Mouse (Mus musculus): ENCODE results near the gene Gm10320.

Gm10320 gene

GRCm38 (mm10) chr13:98532699-98533375 is 41.0 kb upstream of the Gm10320 start:
- peaks cover 48% of the 10 kb centered on the region for H3K4me1 ChIP-seq (replicated peaks; ENCODE audit: low read depth, low read length)
- H3K9me3 ChIP-seq (ENCODE audit: low read length): peaks cover 8% of the 10 kb centered on the region
- TF ChIP-seq NANOG (IDR thresholded peaks at IDR 0.05; ENCODE audit: borderline replicate concordance, low read length): no peak
- TF ChIP-seq POU5F1 (IDR thresholded peaks at IDR 0.05; ENCODE audit: borderline replicate concordance, low read length): no peak
- TF ChIP-seq CTCF (conservative IDR thresholded peaks at IDR 0.05; ENCODE audit: low read length): no peak
- H3K36me3 ChIP-seq (ENCODE audit: insufficient read depth, low read length): no peaks in the 10 kb centered on the region
- H3K4me3 ChIP-seq (replicated peaks; ENCODE audit: low read length): no peak overlapping the region
- H3K27me3 ChIP-seq (ENCODE audit: insufficient read depth, low read length): peaks cover 7% of the 10 kb centered on the region; the same call in 1 of the 2 replicates

DNA sequence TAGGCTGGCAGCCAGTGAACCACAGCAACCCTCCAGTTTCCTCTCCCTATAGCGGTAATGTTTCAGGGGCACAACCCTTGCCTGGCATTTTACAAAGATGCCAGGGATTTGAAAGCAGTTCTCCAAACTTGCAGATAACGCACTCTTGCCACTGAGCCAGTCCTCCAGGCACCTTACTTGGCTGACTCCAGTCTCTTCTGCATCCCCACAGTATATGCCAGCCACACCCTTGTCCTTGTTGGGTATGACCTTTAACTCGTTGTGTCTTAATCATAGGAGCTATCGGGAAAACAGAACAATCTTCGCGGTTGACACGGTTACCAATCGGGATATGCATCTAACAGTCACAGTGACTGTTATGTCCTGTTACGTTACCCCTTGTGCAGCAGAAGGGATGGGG is 40.2 kb upstream of the Gm10320 start:
- Histone ChIP-seq H3K4me1 (replicated peaks; ENCODE audit: low read depth, low read length) (peaks cover 48% of the 10 kb centered on the region), H3K9me3 (ENCODE audit: low read length) (peaks cover 8% of the 10 kb centered on the region), H3K27me3 (ENCODE audit: insufficient read depth, low read length) (peaks cover 7% of the 10 kb centered on the region; the same call in 1 of the 2 replicates), H3K4me3 (replicated peaks; ENCODE audit: low read length) (no peak overlapping the region), H3K36me3 (ENCODE audit: insufficient read depth, low read length) (no peaks in the 10 kb centered on the region)
- TF ChIP-seq NANOG (IDR thresholded peaks at IDR 0.05; ENCODE audit: borderline replicate concordance, low read length) (no peak), CTCF (conservative IDR thresholded peaks at IDR 0.05; ENCODE audit: low read length) (no peak), POU5F1 (IDR thresholded peaks at IDR 0.05; ENCODE audit: borderline replicate concordance, low read length) (no peak)

DNA sequence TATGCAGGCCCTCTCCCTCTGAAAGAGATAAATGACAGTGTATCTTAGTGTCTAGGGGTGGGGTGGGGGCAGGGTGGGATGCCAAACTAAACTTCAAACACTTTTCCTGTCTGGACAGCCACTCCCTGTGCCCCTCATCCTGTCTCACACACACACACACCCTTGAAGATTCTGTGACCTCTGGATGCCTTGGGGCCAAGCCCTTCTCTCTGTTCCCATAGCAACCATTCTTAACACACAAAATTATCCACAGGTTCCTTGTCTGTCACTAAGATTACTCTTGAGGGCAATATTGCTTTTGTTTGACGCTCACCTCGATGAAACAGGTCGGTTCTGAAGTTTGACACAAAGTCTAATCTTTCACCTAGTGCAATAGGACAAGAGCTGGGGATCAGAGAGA is 39.5 kb upstream of the Gm10320 start:
- H3K9me3 ChIP-seq (ENCODE audit: low read length): peaks cover 13% of the 10 kb centered on the region
- no peak for TF ChIP-seq NANOG (IDR thresholded peaks at IDR 0.05; ENCODE audit: borderline replicate concordance, low read length)
- TF ChIP-seq CTCF (conservative IDR thresholded peaks at IDR 0.05; ENCODE audit: low read length): no peak
- TF ChIP-seq POU5F1 (IDR thresholded peaks at IDR 0.05; ENCODE audit: borderline replicate concordance, low read length): no peak
- H3K27me3 ChIP-seq (ENCODE audit: insufficient read depth, low read length): peaks cover 7% of the 10 kb centered on the region; the same call in 1 of the 2 replicates
- no peaks in the 10 kb centered on the region for H3K36me3 ChIP-seq (ENCODE audit: insufficient read depth, low read length)
- no peak overlapping the region for H3K4me3 ChIP-seq (replicated peaks; ENCODE audit: low read length)
- peaks cover 48% of the 10 kb centered on the region for H3K4me1 ChIP-seq (replicated peaks; ENCODE audit: low read depth, low read length)

GRCm38 (mm10) chr13:98523719-98524316 is 32.0 kb upstream of the Gm10320 start:
- H3K27me3 ChIP-seq (ENCODE audit: insufficient read depth, low read length): peaks cover 7% of the 10 kb centered on the region; the same call in 1 of the 2 replicates
- no peak overlapping the region for H3K4me3 ChIP-seq (replicated peaks; ENCODE audit: low read length)
- no peaks in the 10 kb centered on the region for H3K36me3 ChIP-seq (ENCODE audit: insufficient read depth, low read length)
- no peak for TF ChIP-seq POU5F1 (IDR thresholded peaks at IDR 0.05; ENCODE audit: borderline replicate concordance, low read length)
- TF ChIP-seq NANOG (IDR thresholded peaks at IDR 0.05; ENCODE audit: borderline replicate concordance, low read length): no peak
- no peak for TF ChIP-seq CTCF (conservative IDR thresholded peaks at IDR 0.05; ENCODE audit: low read length)
- H3K9me3 ChIP-seq (ENCODE audit: low read length): peaks cover 50% of the 10 kb centered on the region
- H3K4me1 ChIP-seq (replicated peaks; ENCODE audit: low read depth, low read length): peaks cover 4% of the 10 kb centered on the region; the same call in 1 of the 2 replicates

DNA sequence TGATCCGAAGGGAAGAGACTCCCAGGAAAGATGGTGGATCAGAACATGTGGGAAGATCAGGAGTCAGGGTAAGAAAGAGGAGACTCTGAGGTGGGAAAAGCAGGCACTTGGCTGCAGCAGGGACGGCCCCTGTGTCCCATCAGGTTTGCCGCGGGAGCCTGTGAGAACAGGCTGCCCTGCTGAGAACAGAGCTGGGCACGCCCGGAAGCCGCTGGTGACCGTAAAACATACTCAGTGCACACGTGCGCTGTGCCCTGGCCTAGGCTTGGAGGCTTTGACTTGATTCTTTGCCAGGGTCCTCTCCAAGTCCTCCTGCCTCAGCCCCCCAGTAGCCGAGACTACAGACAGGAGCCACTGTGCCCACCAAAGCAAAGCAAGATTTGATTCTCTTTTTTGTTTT is 26.5 kb upstream of the Gm10320 start:
- H3K36me3 ChIP-seq (ENCODE audit: insufficient read depth, low read length): no peaks in the 10 kb centered on the region
- peaks cover 20% of the 10 kb centered on the region for H3K9me3 ChIP-seq (ENCODE audit: low read length)
- no peak for TF ChIP-seq CTCF (conservative IDR thresholded peaks at IDR 0.05; ENCODE audit: low read length)
- no peak for TF ChIP-seq POU5F1 (IDR thresholded peaks at IDR 0.05; ENCODE audit: borderline replicate concordance, low read length)
- TF ChIP-seq NANOG (IDR thresholded peaks at IDR 0.05; ENCODE audit: borderline replicate concordance, low read length): no peak
- H3K4me3 ChIP-seq (replicated peaks; ENCODE audit: low read length): no peak overlapping the region
- H3K27me3 ChIP-seq (ENCODE audit: insufficient read depth, low read length): peaks cover 16% of the 10 kb centered on the region
- H3K4me1 ChIP-seq (replicated peaks; ENCODE audit: low read depth, low read length): peaks cover 14% of the 10 kb centered on the region; the same call in 1 of the 2 replicates

GRCm38 (mm10) chr13:98517666-98518065 is 25.9 kb upstream of the Gm10320 start:
- Histone ChIP-seq H3K36me3 (ENCODE audit: insufficient read depth, low read length) (no peaks in the 10 kb centered on the region), H3K4me1 (replicated peaks; ENCODE audit: low read depth, low read length) (peaks cover 14% of the 10 kb centered on the region; the same call in 1 of the 2 replicates), H3K9me3 (ENCODE audit: low read length) (peaks cover 14% of the 10 kb centered on the region), H3K27me3 (ENCODE audit: insufficient read depth, low read length) (peaks cover 16% of the 10 kb centered on the region), H3K4me3 (replicated peaks; ENCODE audit: low read length) (no peak overlapping the region)
- TF ChIP-seq NANOG (IDR thresholded peaks at IDR 0.05; ENCODE audit: borderline replicate concordance, low read length): no peak
- no peak for TF ChIP-seq POU5F1 (IDR thresholded peaks at IDR 0.05; ENCODE audit: borderline replicate concordance, low read length)
- no peak for TF ChIP-seq CTCF (conservative IDR thresholded peaks at IDR 0.05; ENCODE audit: low read length)

DNA sequence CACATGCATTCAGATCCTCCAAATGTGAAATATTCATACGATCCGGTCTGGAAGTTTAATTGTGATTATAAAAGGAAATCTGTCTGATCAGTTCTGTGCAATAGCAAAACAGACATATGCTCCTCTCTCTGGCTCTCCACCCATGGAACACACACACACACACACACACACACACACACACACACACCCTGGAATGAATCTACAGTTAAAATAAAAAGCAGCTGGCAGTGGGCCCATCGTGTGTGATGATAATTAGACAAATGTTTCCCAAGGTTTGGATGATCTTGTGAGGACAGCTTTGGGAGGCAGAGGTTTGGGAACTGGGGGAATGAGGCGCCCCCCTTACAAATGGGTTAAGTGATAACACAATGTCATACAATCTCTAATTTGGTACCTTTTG is 25.2 kb upstream of the Gm10320 start:
- peaks cover 8% of the 10 kb centered on the region for H3K9me3 ChIP-seq (ENCODE audit: low read length)
- no peak overlapping the region for H3K4me3 ChIP-seq (replicated peaks; ENCODE audit: low read length)
- peaks cover 14% of the 10 kb centered on the region; the same call in 1 of the 2 replicates for H3K4me1 ChIP-seq (replicated peaks; ENCODE audit: low read depth, low read length)
- peaks cover 16% of the 10 kb centered on the region for H3K27me3 ChIP-seq (ENCODE audit: insufficient read depth, low read length)
- TF ChIP-seq POU5F1 (IDR thresholded peaks at IDR 0.05; ENCODE audit: borderline replicate concordance, low read length) (no peak), CTCF (conservative IDR thresholded peaks at IDR 0.05; ENCODE audit: low read length) (no peak), NANOG (IDR thresholded peaks at IDR 0.05; ENCODE audit: borderline replicate concordance, low read length) (no peak)
- H3K36me3 ChIP-seq (ENCODE audit: insufficient read depth, low read length): no peaks in the 10 kb centered on the region

- no peak overlapping the region for H3K4me3 ChIP-seq (replicated peaks; ENCODE audit: low read length)
- peaks cover 17% of the 10 kb centered on the region for H3K27me3 ChIP-seq (ENCODE audit: insufficient read depth, low read length)
- TF ChIP-seq NANOG (IDR thresholded peaks at IDR 0.05; ENCODE audit: borderline replicate concordance, low read length) (no peak), CTCF (conservative IDR thresholded peaks at IDR 0.05; ENCODE audit: low read length) (no peak), POU5F1 (IDR thresholded peaks at IDR 0.05; ENCODE audit: borderline replicate concordance, low read length) (no peak)
- peaks cover 7% of the 10 kb centered on the region; the same call in 1 of the 2 replicates for H3K4me1 ChIP-seq (replicated peaks; ENCODE audit: low read depth, low read length)
- H3K9me3 ChIP-seq (ENCODE audit: low read length): 0 out of 2 replicates have a peak, but pooled peaks cover 2% of the 10 kb centered on the region
- no peaks in the 10 kb centered on the region for H3K36me3 ChIP-seq (ENCODE audit: insufficient read depth, low read length)
Measured at GRCm38 (mm10) chr13:98512066-98512465, 20.3 kb upstream of the Gm10320 start.
